Mouse (Mus musculus): ENCODE results near the gene Trim72.

- TF ChIP-seq CHD2 (IDR thresholded peaks at IDR 0.05; ENCODE audit: low read depth, low read length) (no peak), HCFC1 (IDR thresholded peaks at IDR 0.05; ENCODE audit: borderline replicate concordance, insufficient read depth, low read length) (no peak)
Observed at GRCm38 (mm10) chr7:128044142-128044785, 40.5 kb downstream of the Trim72 start.
